Mouse (Mus musculus): ENCODE measurements around the gene Dpf2.
A peak's percentile ranks its signal among the peaks of the same experiment; 100 is the strongest.

Dpf2 gene

GRCm38 (mm10) chr19:5913007-5913719 lies at the start of gene Dpf2:
Gene Dpf2 (minus strand): TSS chr19:5913010.
- DNase-seq (ENCODE audit: low spot score), result no peak

- DNase-seq (ENCODE audit: low spot score), result no peak
These were observed 44.6 kb upstream of the Dpf2 start for GRCm38 (mm10) chr19:5957371-5957770.

- peak; percentile 91 for DNase-seq (ENCODE audit: low spot score)
These were observed 43.9 kb upstream of the Dpf2 start for GRCm38 (mm10) chr19:5956685-5957084.

- no peak for DNase-seq (ENCODE audit: low spot score)
These were observed 43.2 kb upstream of the Dpf2 start for GRCm38 (mm10) chr19:5955704-5956670.

- no peak for DNase-seq (ENCODE audit: low spot score)
These were observed 42.1 kb upstream of the Dpf2 start for GRCm38 (mm10) chr19:5954936-5955335.

GRCm38 (mm10) chr19:5954031-5954710 lies 41.4 kb upstream of the Dpf2 start:
- no peak for DNase-seq (ENCODE audit: low spot score)

- no peak for DNase-seq (ENCODE audit: low spot score)
These were observed 40.5 kb upstream of the Dpf2 start for GRCm38 (mm10) chr19:5953201-5953770.

- DNase-seq (ENCODE audit: low spot score), result no peak
These were observed 39.4 kb upstream of the Dpf2 start for GRCm38 (mm10) chr19:5952071-5952691.

- DNase-seq (ENCODE audit: low spot score), result no peak
These were observed 38.8 kb upstream of the Dpf2 start for GRCm38 (mm10) chr19:5951631-5952030.

- DNase-seq (ENCODE audit: low spot score), result no peak
These were observed 37.4 kb upstream of the Dpf2 start for GRCm38 (mm10) chr19:5950218-5950617.

- DNase-seq (ENCODE audit: low spot score), result no peak
These were observed 33.1 kb upstream of the Dpf2 start for GRCm38 (mm10) chr19:5945891-5946290.

- no peak for DNase-seq (ENCODE audit: low spot score)
These were observed 32.2 kb upstream of the Dpf2 start for GRCm38 (mm10) chr19:5945027-5945426.

- no peak for DNase-seq (ENCODE audit: low spot score)
These were observed 31.3 kb upstream of the Dpf2 start for GRCm38 (mm10) chr19:5944145-5944544.

- no peak for DNase-seq (ENCODE audit: low spot score)
These were observed 30.6 kb upstream of the Dpf2 start for GRCm38 (mm10) chr19:5943404-5943803.

GRCm38 (mm10) chr19:5942581-5942980 lies 29.8 kb upstream of the Dpf2 start:
- DNase-seq (ENCODE audit: low spot score), result no peak

GRCm38 (mm10) chr19:5940656-5941055 lies 27.8 kb upstream of the Dpf2 start:
- no peak for DNase-seq (ENCODE audit: low spot score)

GRCm38 (mm10) chr19:5940173-5940572 lies 27.4 kb upstream of the Dpf2 start:
- DNase-seq (ENCODE audit: low spot score), result no peak

- DNase-seq (ENCODE audit: low spot score), result no peak
These were observed 26.9 kb upstream of the Dpf2 start for GRCm38 (mm10) chr19:5939715-5940114.

GRCm38 (mm10) chr19:5938516-5938915 lies 25.7 kb upstream of the Dpf2 start:
- no peak for DNase-seq (ENCODE audit: low spot score)

GRCm38 (mm10) chr19:5937836-5938406 lies 25.1 kb upstream of the Dpf2 start:
- DNase-seq (ENCODE audit: low spot score), result no peak

- no peak for DNase-seq (ENCODE audit: low spot score)
These were observed 24.5 kb upstream of the Dpf2 start for GRCm38 (mm10) chr19:5937095-5937835.

All from retina, embryonic 14.5 days (tissue).